Mouse (Mus musculus) megakaryocyte, embryonic 14.5 days (primary cell): Measurements from ENCODE around the gene Vmp1. TPM values are rescaled to one million over a fixed set of nuclear protein-coding genes. Genes with fewer than 3 reads are reported as not detected.

Source experiments
- H3K27me3 ChIP-seq: replicated peaks from 2 replicates; pipeline ENCODE3; 2012; ENCODE audit warnings: inconsistent platforms
- H3K36me3 ChIP-seq: replicated peaks from 2 replicates; pipeline ENCODE3; 2012; ENCODE audit warnings: low read length, inconsistent platforms, mixed read lengths
- H3K4me1 ChIP-seq: 2 replicates; pipeline ENCODE4 v1.6.1; 2012; ENCODE audit warnings: inconsistent platforms
- H3K4me3 ChIP-seq: replicated peaks from 2 replicates; pipeline ENCODE3; 2012; ENCODE audit warnings: moderate library complexity, mild to moderate bottlenecking, inconsistent platforms
- H3K9me3 ChIP-seq: 2 replicates; pipeline ENCODE4 v1.6.1; 2012; ENCODE audit warnings: inconsistent platforms
- FLI1 ChIP-seq: IDR thresholded peaks from 2 replicates; pipeline ENCODE4 v1.6.1; 2012; ENCODE audit warnings: low read length, inconsistent platforms, mixed read lengths
- GATA1 ChIP-seq: IDR thresholded peaks from 3 replicates; pipeline ENCODE4 v1.6.1; 2012; ENCODE audit warnings: mixed read lengths, low read length, inconsistent platforms, borderline replicate concordance
- polyA plus RNA-seq: library from polyadenylated mRNA; stranded (reverse); fragments of >175 nt; gene quantifications from 2 replicates; pipeline ENCODE4 v1.2.3, GENCODE M21; 2012; ENCODE audit warnings: low replicate concordance; ENCODE audit not compliant: insufficient read depth

Vmp1 gene
- polyA plus RNA-seq, 1 experiment: 25.4 TPM

GRCm38 (mm10) chr11:86656849-86657567, 26.6 kb downstream of the Vmp1 start:
- TF ChIP-seq FLI1 (no peak), GATA1 (no peak)
- H3K4me1 ChIP-seq: peaks cover 45% of the 10 kb centered on the region
- H3K27me3 ChIP-seq: no peaks in the 10 kb centered on the region
- H3K9me3 ChIP-seq: no peaks in the 10 kb centered on the region
- peak overlapping the region; percentile 18 for H3K4me3 ChIP-seq
- H3K36me3 ChIP-seq: peaks cover 32% of the 10 kb centered on the region

- no peaks in the 10 kb centered on the region for H3K27me3 ChIP-seq
- H3K4me3 ChIP-seq: no peak overlapping the region
- H3K4me1 ChIP-seq: peaks cover 48% of the 10 kb centered on the region
- no peaks in the 10 kb centered on the region for H3K9me3 ChIP-seq
- H3K36me3 ChIP-seq: peaks cover 22% of the 10 kb centered on the region
- TF ChIP-seq FLI1 (no peak), GATA1 (no peak)
Observed at GRCm38 (mm10) chr11:86655671-86656070, 28.0 kb downstream of the Vmp1 start.

- Histone ChIP-seq H3K36me3 (peaks cover 11% of the 10 kb centered on the region), H3K9me3 (no peaks in the 10 kb centered on the region), H3K4me3 (no peak overlapping the region), H3K4me1 (peaks cover 55% of the 10 kb centered on the region), H3K27me3 (no peaks in the 10 kb centered on the region)
- TF ChIP-seq FLI1 (no peak), GATA1 (no peak)
Observed at GRCm38 (mm10) chr11:86654096-86654495, 29.5 kb downstream of the Vmp1 start.

GRCm38 (mm10) chr11:86653446-86653845, 30.2 kb downstream of the Vmp1 start:
- TF ChIP-seq FLI1 (no peak), GATA1 (no peak)
- Histone ChIP-seq H3K4me1 (peaks cover 59% of the 10 kb centered on the region), H3K36me3 (peaks cover 9% of the 10 kb centered on the region), H3K9me3 (no peaks in the 10 kb centered on the region), H3K4me3 (no peak overlapping the region), H3K27me3 (no peaks in the 10 kb centered on the region)

- TF ChIP-seq GATA1 (no peak), FLI1 (no peak)
- H3K36me3 ChIP-seq: peaks cover 8% of the 10 kb centered on the region
- H3K27me3 ChIP-seq: no peaks in the 10 kb centered on the region
- peak overlapping the region; percentile 14 for H3K4me3 ChIP-seq
- H3K9me3 ChIP-seq: no peaks in the 10 kb centered on the region
- H3K4me1 ChIP-seq: peaks cover 53% of the 10 kb centered on the region
Observed at GRCm38 (mm10) chr11:86652578-86652979, 31.1 kb downstream of the Vmp1 start.

- Histone ChIP-seq H3K9me3 (no peaks in the 10 kb centered on the region), H3K4me3 (no peak overlapping the region), H3K36me3 (peaks cover 8% of the 10 kb centered on the region), H3K27me3 (no peaks in the 10 kb centered on the region), H3K4me1 (peaks cover 47% of the 10 kb centered on the region)
- TF ChIP-seq FLI1 (no peak), GATA1 (no peak)
Observed at GRCm38 (mm10) chr11:86650676-86651075, 33.0 kb downstream of the Vmp1 start.

GRCm38 (mm10) chr11:86649542-86649941, 34.1 kb downstream of the Vmp1 start:
- no peaks in the 10 kb centered on the region for H3K27me3 ChIP-seq
- TF ChIP-seq GATA1 (no peak), FLI1 (no peak)
- H3K36me3 ChIP-seq: peaks cover 8% of the 10 kb centered on the region
- H3K4me1 ChIP-seq: peaks cover 47% of the 10 kb centered on the region
- H3K9me3 ChIP-seq: no peaks in the 10 kb centered on the region
- H3K4me3 ChIP-seq: no peak overlapping the region

GRCm38 (mm10) chr11:86647706-86648447, 35.8 kb downstream of the Vmp1 start:
- H3K4me1 ChIP-seq: peaks cover 38% of the 10 kb centered on the region
- H3K4me3 ChIP-seq: no peak overlapping the region
- peaks cover 12% of the 10 kb centered on the region for H3K36me3 ChIP-seq
- H3K27me3 ChIP-seq: no peaks in the 10 kb centered on the region
- TF ChIP-seq GATA1 (no peak), FLI1 (no peak)
- no peaks in the 10 kb centered on the region for H3K9me3 ChIP-seq

- Histone ChIP-seq H3K36me3 (peaks cover 19% of the 10 kb centered on the region), H3K4me3 (no peak overlapping the region), H3K4me1 (peaks cover 30% of the 10 kb centered on the region), H3K9me3 (no peaks in the 10 kb centered on the region), H3K27me3 (no peaks in the 10 kb centered on the region)
- no peak for TF ChIP-seq GATA1
- no peak for TF ChIP-seq FLI1
Observed at GRCm38 (mm10) chr11:86646885-86647459, 36.7 kb downstream of the Vmp1 start.
